ENCODE assay signal across 13 mouse cellular contexts in genomic region chr12:40378621-40379537, GRCm38 (mm10).
DNase-seq lines count a peak whose midpoint lies in the region; ATAC-seq and TF ChIP-seq lines count a peak whose summit lies in the region.
"Had no signal": no experiment of that assay in that cellular context is flagged by ENCODE, and none has a peak within 500 bp of the region (broad histone marks: within the 10 kb centered on the region; RNA-seq: fewer than 3 reads in every experiment).

No protein-coding gene starts in this region.

- no peak for TF ChIP-seq POLR2A in MEL (IDR thresholded peaks at IDR 0.05; ENCODE audit: control insufficient read depth in 1 of 2, insufficient read depth in 1 of 2, low read depth in 1 of 2, low read length in 2 of 2, poor library complexity in 1 of 2)
- no peak for TF ChIP-seq POLR2A in lung, adult 2 months (IDR thresholded peaks at IDR 0.05; ENCODE audit: borderline replicate concordance, extremely low read depth, low read depth, low read length)

- no peak for TF ChIP-seq CTCF in MEL (IDR thresholded peaks at IDR 0.05 in 2 of 3, conservative IDR thresholded peaks at IDR 0.05 in 1 of 3; ENCODE audit: control insufficient read depth in 1 of 3, insufficient read depth in 1 of 3, low read depth in 2 of 3, low read length in 3 of 3, poor library complexity in 1 of 3, severe bottlenecking in 1 of 3)
- no peak for TF ChIP-seq CTCF in lung, adult 2 months (IDR thresholded peaks at IDR 0.05; ENCODE audit: insufficient read depth, low read length)

- intact Hi-C loops in heart, postnatal 36 days (cut with DNase I), result no loop called here

- 77% methylated on average over 17 of the region's 17 CpGs for WGBS in lung, adult 2 months

- no peak overlapping the region for H3K9ac ChIP-seq in MEL (ENCODE audit: control insufficient read depth, low read depth, low read length, poor library complexity, severe bottlenecking)
- H3K9ac ChIP-seq: limb, embryonic 13.5 days had no signal

- peaks cover 0 to 2% of the 10 kb centered on the region in 2 experiments; a peak in 1 of 4 replicates for H3K36me3 ChIP-seq in MEL (ENCODE audit: control insufficient read depth in 1 of 2, insufficient read depth in 2 of 2, low read length in 2 of 2)
- H3K36me3 ChIP-seq: limb, embryonic 13.5 days had no signal

- H3K4me3 ChIP-seq in MEL (ENCODE audit: control insufficient read depth in 1 of 2, insufficient read depth in 1 of 2, low read depth in 2 of 2, low read length in 2 of 2), result no peak overlapping the region
- no peak overlapping the region for H3K4me3 ChIP-seq in lung, adult 2 months (replicated peaks; ENCODE audit: extremely low read depth, low read depth, low read length)
- H3K4me3 ChIP-seq: limb, embryonic 13.5 days had no signal

- H3K27ac ChIP-seq in MEL (ENCODE audit: control insufficient read depth, low read depth, low read length), result no peak overlapping the region
- H3K27ac ChIP-seq: limb, embryonic 13.5 days; macrophage had no signal

- no peak for TF ChIP-seq RAD21 in MEL (IDR thresholded peaks at IDR 0.05; ENCODE audit: low read depth, low read length)

- peak; percentile 61 for DNase-seq in heart, adult 11 months
- DNase-seq in heart, postnatal 36 days, result no peak
- DNase-seq in MEL (ENCODE audit: low read depth, low spot score), result peak; percentile 3
- peak; percentile 27 for DNase-seq in cerebellum, adult 9-11 months
- peak; percentile 51 for DNase-seq in lung, adult 2 months
- DNase-seq in kidney, postnatal 14 days, result no peak
- DNase-seq in left cerebral cortex, adult 8-10 months (ENCODE audit: low spot score in 2 of 2), result no peak
- DNase-seq: adrenal gland, adult 8-10 months; kidney, postnatal 10 days had no signal

- no peaks in the 10 kb centered on the region for H3K79me2 ChIP-seq in MEL (ENCODE audit: control insufficient read depth, insufficient read depth, low read length, poor library complexity)

- no peaks in the 10 kb centered on the region for H3K27me3 ChIP-seq in MEL (ENCODE audit: control insufficient read depth in 1 of 2, insufficient read depth in 2 of 2, low read length in 2 of 2)
- H3K27me3 ChIP-seq: limb, embryonic 13.5 days; Patski had no signal

- peaks cover 0 to 2% of the 10 kb centered on the region in 2 experiments; a peak in 1 of 4 replicates for H3K4me1 ChIP-seq in MEL (ENCODE audit: control insufficient read depth in 1 of 2, insufficient read depth in 2 of 2, low read length in 2 of 2)
- H3K4me1 ChIP-seq in lung, adult 2 months (ENCODE audit: control insufficient read depth, insufficient read depth, low read length), result peaks cover 7% of the 10 kb centered on the region
- H3K4me1 ChIP-seq: limb, embryonic 13.5 days had no signal

- no peak for TF ChIP-seq EP300 in MEL (IDR thresholded peaks at IDR 0.05; ENCODE audit: low read depth in 1 of 2, low read length in 2 of 2)

- ATAC-seq in granulocyte monocyte progenitor cell, adult 5-6 weeks (replicated peaks; ENCODE audit: poor library complexity, severe bottlenecking), result no peak
- ATAC-seq: Patski had no signal

- H3K9me3 ChIP-seq in MEL (replicated peaks; ENCODE audit: insufficient read depth, low read length), result no peaks in the 10 kb centered on the region
- H3K9me3 ChIP-seq: limb, embryonic 13.5 days had no signal

TF ChIP-seq in MEL, 35 proteins besides CTCF, POLR2A, EP300 and RAD21:
- no peak for TF ChIP-seq GABPA (IDR thresholded peaks at IDR 0.05; ENCODE audit: low read depth, low read length)
TF ChIP-seq in MEL: peak in this region for 0.

Comparison
In these comparisons a context has a peak if more than half of its experiments do, and no peak if none do; other contexts are left out.
1. DNase-seq: peak in heart, adult 11 months (single experiment), MEL (single experiment), cerebellum, adult 9-11 months (single experiment) and lung, adult 2 months (single experiment); none in heart, postnatal 36 days (0 of 2), kidney, postnatal 14 days (single experiment) and left cerebral cortex, adult 8-10 months (0 of 2).